Mouse (Mus musculus) kidney, embryonic 15.5 days (tissue): ENCODE measurements around the gene Zfp3. TPM values are rescaled to one million over a fixed set of nuclear protein-coding genes. Genes with fewer than 3 reads are reported as not detected.

Experiments
- ATAC-seq: fragments of 200-750 bp; cut with Nextera tagmentation; replicated peaks from 2 replicates; pipeline ENCODE4 v1.8.0; 2017; ENCODE audit warnings: moderate TSS enrichment; ENCODE audit not compliant: low FRiP score
- H3K27ac ChIP-seq: fragments of 300-500 bp; sonication (generic); 2 replicates; pipeline ENCODE4 v1.5.1; 2015; ENCODE audit warnings: mild to moderate bottlenecking, inconsistent platforms
- H3K27me3 ChIP-seq: fragments of 300-500 bp; sonication (generic); 2 replicates; pipeline ENCODE4 v1.6.1; 2015; ENCODE audit warnings: inconsistent platforms
- H3K36me3 ChIP-seq: fragments of 300-500 bp; sonication (generic); 2 replicates; pipeline ENCODE4 v1.6.1; 2015; ENCODE audit warnings: inconsistent platforms
- H3K4me1 ChIP-seq: fragments of 300-500 bp; sonication (generic); 2 replicates; pipeline ENCODE4 v1.6.1; 2015; ENCODE audit warnings: inconsistent platforms
- H3K4me2 ChIP-seq: fragments of 300-500 bp; sonication (generic); 2 replicates; pipeline ENCODE4 v1.6.1; 2015; ENCODE audit warnings: moderate library complexity, mild to moderate bottlenecking, inconsistent platforms
- H3K4me3 ChIP-seq: fragments of 300-500 bp; sonication (generic); replicated peaks from 2 replicates; pipeline ENCODE4 v1.5.1; 2015; ENCODE audit warnings: mild to moderate bottlenecking, inconsistent platforms
- H3K9ac ChIP-seq: fragments of 300-500 bp; sonication (generic); 2 replicates; pipeline ENCODE4 v1.6.1; 2015; ENCODE audit warnings: mild to moderate bottlenecking, inconsistent platforms
- H3K9me3 ChIP-seq: fragments of 300-500 bp; sonication (generic); replicated peaks from 2 replicates; pipeline ENCODE4 v1.6.1; 2016; ENCODE audit warnings: inconsistent platforms
- WGBS: fragments of 180-500 bp; shearing (Covaris S2); methylation state at CpG from one replicate; pipeline ENCODE4 v1.1.7; 2015; ENCODE audit warnings: mixed read lengths; 5-methylcytosine and 5-hydroxymethylcytosine counted together
- microRNA-seq: library from miRNA; unstranded; fragments of <30 nt; microRNA quantifications from one replicate; pipeline ENCODE4, GENCODE M21; 2016
- polyA plus RNA-seq: library from polyadenylated mRNA; unstranded; fragments of >200 nt; fragmentation: Nextera tagmentation; extraction: Ambion mirVana; gene quantifications from 2 replicates; pipeline ENCODE4 v1.2.1, GENCODE M21; 2015

The Zfp3 gene
- polyA plus RNA-seq, 1 experiment from 2014 or later, result 6.8 TPM

- ATAC-seq, result no peak
- no peaks in the 10 kb centered on the region for H3K27me3 ChIP-seq
- H3K36me3 ChIP-seq, result no peaks in the 10 kb centered on the region
- H3K4me3 ChIP-seq, result no peak overlapping the region
- no peak overlapping the region for H3K27ac ChIP-seq
- no peaks in the 10 kb centered on the region for H3K4me1 ChIP-seq
- H3K9me3 ChIP-seq, result no peaks in the 10 kb centered on the region
- 75% methylated on average over 13 of the region's 13 CpGs for WGBS
- no peak overlapping the region for H3K9ac ChIP-seq
- H3K4me2 ChIP-seq, result no peak overlapping the region
Measured at GRCm38 (mm10) chr11:70811471-70812240, 47.6 kb downstream of the Zfp3 start.

GRCm38 (mm10) chr11:70812365-70812764 lies 48.4 kb downstream of the Zfp3 start, which contains the start of gene Scimp:
Gene Scimp (minus strand): TSS chr11:70812586.
- WGBS, result 80% methylated on average over 7 of the region's 7 CpGs
- H3K27ac ChIP-seq, result no peak within 1 kb of the TSS
- no peaks in the 10 kb centered on the region for H3K9me3 ChIP-seq
- no peaks in the 10 kb centered on the region for H3K36me3 ChIP-seq
- H3K4me3 ChIP-seq, result no peak within 1 kb of the TSS
- ATAC-seq, result no peak
- no peaks in the 10 kb centered on the region for H3K27me3 ChIP-seq
- H3K9ac ChIP-seq, result no peak within 1 kb of the TSS
- H3K4me1 ChIP-seq, result no peaks in the 10 kb centered on the region
- H3K4me2 ChIP-seq, result no peak within 1 kb of the TSS

GRCm38 (mm10) chr11:70815071-70815470 lies 51.1 kb downstream of the Zfp3 start:
- H3K4me1 ChIP-seq, result no peaks in the 10 kb centered on the region
- no peak overlapping the region for H3K9ac ChIP-seq
- 83% methylated on average over 8 of the region's 8 CpGs for WGBS
- H3K36me3 ChIP-seq, result no peaks in the 10 kb centered on the region
- no peak overlapping the region for H3K4me3 ChIP-seq
- H3K27ac ChIP-seq, result no peak overlapping the region
- H3K4me2 ChIP-seq, result no peak overlapping the region
- no peak for ATAC-seq
- no peaks in the 10 kb centered on the region for H3K9me3 ChIP-seq
- H3K27me3 ChIP-seq, result no peaks in the 10 kb centered on the region

GRCm38 (mm10) chr11:70815498-70816078 lies 51.6 kb downstream of the Zfp3 start:
- Histone ChIP-seq H3K4me2 (no peak overlapping the region), H3K4me1 (no peaks in the 10 kb centered on the region), H3K27me3 (no peaks in the 10 kb centered on the region), H3K27ac (no peak overlapping the region), H3K9me3 (no peaks in the 10 kb centered on the region), H3K9ac (no peak overlapping the region), H3K36me3 (no peaks in the 10 kb centered on the region), H3K4me3 (no peak overlapping the region)
- 28% methylated on average over 6 of the region's 6 CpGs for WGBS
- ATAC-seq, result 0 out of 2 replicates have a peak, but pooled peaks have one; percentile 15

GRCm38 (mm10) chr11:70816770-70817169 lies 52.8 kb downstream of the Zfp3 start:
- no peaks in the 10 kb centered on the region for H3K27me3 ChIP-seq
- peaks cover 3% of the 10 kb centered on the region for H3K4me1 ChIP-seq
- 81% methylated on average over 4 of the region's 4 CpGs for WGBS
- H3K9me3 ChIP-seq, result no peaks in the 10 kb centered on the region
- ATAC-seq, result no peak
- H3K36me3 ChIP-seq, result no peaks in the 10 kb centered on the region
- H3K27ac ChIP-seq, result no peak overlapping the region
- H3K9ac ChIP-seq, result no peak overlapping the region
- no peak overlapping the region for H3K4me3 ChIP-seq
- no peak overlapping the region for H3K4me2 ChIP-seq

- ATAC-seq, result no peak
- WGBS, result 52% methylated on average over 8 of the region's 8 CpGs
Measured at GRCm38 (mm10) chr11:70820120-70820519, 56.1 kb downstream of the Zfp3 start.

GRCm38 (mm10) chr11:70821728-70822591 lies 58.0 kb downstream of the Zfp3 start:
- WGBS, result 24% methylated on average over 17 of the region's 17 CpGs
- Histone ChIP-seq H3K4me2 (peak overlapping the region; percentile 43), H3K9ac (no peak overlapping the region), H3K27me3 (no peaks in the 10 kb centered on the region), H3K9me3 (no peaks in the 10 kb centered on the region), H3K27ac (peak overlapping the region; percentile 37; the same call in 1 of the 2 replicates), H3K36me3 (no peaks in the 10 kb centered on the region), H3K4me1 (peaks cover 12% of the 10 kb centered on the region), H3K4me3 (no peak overlapping the region)
- peak; percentile 85 for ATAC-seq

More at GRCm38 (mm10) chr11:70820120-70820519, 56.1 kb downstream of the Zfp3 start:
- Histone ChIP-seq H3K4me3 (no peak overlapping the region), H3K9ac (no peak overlapping the region), H3K36me3 (no peaks in the 10 kb centered on the region), H3K9me3 (no peaks in the 10 kb centered on the region), H3K4me1 (peaks cover 12% of the 10 kb centered on the region), H3K27ac (no peak overlapping the region), H3K4me2 (no peak overlapping the region), H3K27me3 (no peaks in the 10 kb centered on the region)

Small RNA genes lying within 50 kb of the gene (microRNA-seq; reads per million reads assigned to microRNA genes)
- not detected for gene Gm22760

Other genes with a start within 250 kb of the Zfp3 start
- gene Vmo1, start 249.6 kb upstream of the Zfp3 start, polyA plus RNA-seq, result 0.35 and 0.40 TPM in 2 replicates
- gene Gltpd2, start 245.0 kb upstream of the Zfp3 start, polyA plus RNA-seq, result 0.91 and 1.1 TPM in 2 replicates
- 755 and 782 TPM in 2 replicates for gene Psmb6, start 238.8 kb upstream of the Zfp3 start, polyA plus RNA-seq
- gene Gm40193, start 231.3 kb upstream of the Zfp3 start, polyA plus RNA-seq, result not detected in 2 replicates
- gene Pld2, start 224.1 kb upstream of the Zfp3 start, polyA plus RNA-seq, result 6.5 and 8.2 TPM in 2 replicates
- gene Mink1, start 201.3 kb upstream of the Zfp3 start, polyA plus RNA-seq, result 14.8 and 15.8 TPM in 2 replicates
- not detected in 2 replicates for gene 4930544D05Rik, start 148.4 kb upstream of the Zfp3 start, polyA plus RNA-seq
- gene Chrne, start 145.0 kb upstream of the Zfp3 start, polyA plus RNA-seq, result 0.27 TPM in 1 of 2 replicates, not detected in the other
- gene Gp1ba, start 125.1 kb upstream of the Zfp3 start, polyA plus RNA-seq, result 0.19 and 0.30 TPM in 2 replicates
- gene Rnf167, start 117.0 kb upstream of the Zfp3 start, polyA plus RNA-seq, result 115 and 122 TPM in 2 replicates
- 178 and 186 TPM in 2 replicates for gene Slc25a11, start 116.7 kb upstream of the Zfp3 start, polyA plus RNA-seq
- gene Pfn1, start 109.6 kb upstream of the Zfp3 start, polyA plus RNA-seq, result 1,914 and 2,031 TPM in 2 replicates
- 30.3 and 38.5 TPM in 2 replicates for gene Eno3, start 107.0 kb upstream of the Zfp3 start, polyA plus RNA-seq
- 181 and 202 TPM in 2 replicates for gene Spag7, start 94.8 kb upstream of the Zfp3 start, polyA plus RNA-seq
- gene Camta2, start 76.1 kb upstream of the Zfp3 start, polyA plus RNA-seq, result 12.8 and 14.1 TPM in 2 replicates
- gene Inca1, start 64.1 kb upstream of the Zfp3 start, polyA plus RNA-seq, result 1.2 and 2.3 TPM in 2 replicates
- gene Kif1c, start 63.7 kb upstream of the Zfp3 start, polyA plus RNA-seq, result 3.5 and 3.6 TPM in 2 replicates
- 0.25 TPM in 1 of 2 replicates, not detected in the other for gene Scimp, start 48.4 kb downstream of the Zfp3 start, polyA plus RNA-seq
- 36.5 and 36.8 TPM in 2 replicates for gene Rabep1, start 80.6 kb downstream of the Zfp3 start, polyA plus RNA-seq
- gene Nup88, start 205.8 kb downstream of the Zfp3 start, polyA plus RNA-seq, result 128 and 131 TPM in 2 replicates
- 68.3 and 76.2 TPM in 2 replicates for gene Rpain, start 206.0 kb downstream of the Zfp3 start, polyA plus RNA-seq
- 286 and 311 TPM in 2 replicates for gene C1qbp, start 218.8 kb downstream of the Zfp3 start, polyA plus RNA-seq
- gene Dhx33, start 240.2 kb downstream of the Zfp3 start, polyA plus RNA-seq, result 22.1 and 22.9 TPM in 2 replicates